Mouse (Mus musculus) lung, postnatal 0 days (tissue): ENCODE measurements around the gene Tmprss9.

Experiments
- CTCF ChIP-seq: IDR thresholded peaks from 2 replicates; pipeline ENCODE4 v1.5.1; 2016; ENCODE audit warnings: antibody characterized with exemption, mild to moderate bottlenecking
- EP300 ChIP-seq: IDR thresholded peaks from 2 replicates; pipeline ENCODE4 v1.6.1; 2016; ENCODE audit warnings: antibody characterized with exemption, mild to moderate bottlenecking, control low read depth

DNA sequence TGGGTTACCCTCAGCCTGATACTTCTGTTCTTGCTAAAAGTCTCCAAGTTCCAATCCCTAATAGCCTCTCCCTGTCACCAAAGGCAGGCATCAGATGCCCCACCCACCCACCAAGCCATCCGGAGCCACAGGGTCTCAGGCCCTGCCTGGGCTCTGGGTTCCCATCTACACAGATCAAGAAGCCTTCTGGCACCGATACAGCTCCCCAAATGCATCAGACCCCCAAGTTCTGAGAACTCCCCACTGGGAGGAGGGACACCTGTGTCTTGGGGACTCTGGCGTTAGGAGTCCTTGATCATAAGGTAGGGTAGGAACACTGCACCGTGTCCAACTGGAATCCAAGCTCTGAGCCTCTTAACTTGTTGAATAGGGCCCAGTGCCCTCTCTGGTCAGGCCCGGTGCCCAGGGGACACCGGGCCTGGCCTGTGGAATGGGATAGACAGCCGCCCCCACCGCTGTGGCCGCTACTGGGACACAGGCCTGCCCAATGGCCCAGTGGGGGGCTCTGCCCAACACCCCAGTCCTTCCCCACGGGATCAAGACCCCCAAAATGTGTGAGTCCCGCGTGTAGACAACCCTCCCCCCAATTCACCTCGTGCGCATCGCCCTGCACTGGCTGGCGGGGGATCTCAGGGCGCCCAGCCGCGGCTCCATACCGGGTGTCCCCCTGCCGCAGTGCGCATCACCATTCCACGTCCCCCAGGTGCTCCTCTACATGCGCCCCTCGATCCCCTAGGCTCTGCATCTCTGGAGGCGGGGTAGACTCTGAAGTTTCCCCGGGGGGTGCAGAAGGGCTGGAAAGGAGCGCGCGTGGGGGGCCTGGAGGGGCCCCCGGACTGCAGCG is 28.3 kb upstream of the Tmprss9 start:
- TF ChIP-seq EP300, result no peak
- TF ChIP-seq CTCF, result no peak
